Mouse (Mus musculus) right cerebral cortex, adult 18-20 months (tissue): Measurements from ENCODE around the gene Prkcg.
"Not testable (repeated sequence)": the region's sequence is repeated elsewhere in the genome, so short reads cannot be mapped to it uniquely, and the experiment has no call there.

Source experiments
- DNase-seq: peaks from one replicate; pipeline ENCODE4 v3.0.0; 2022; ENCODE audit warnings: mixed read lengths

Prkcg gene

DNA sequence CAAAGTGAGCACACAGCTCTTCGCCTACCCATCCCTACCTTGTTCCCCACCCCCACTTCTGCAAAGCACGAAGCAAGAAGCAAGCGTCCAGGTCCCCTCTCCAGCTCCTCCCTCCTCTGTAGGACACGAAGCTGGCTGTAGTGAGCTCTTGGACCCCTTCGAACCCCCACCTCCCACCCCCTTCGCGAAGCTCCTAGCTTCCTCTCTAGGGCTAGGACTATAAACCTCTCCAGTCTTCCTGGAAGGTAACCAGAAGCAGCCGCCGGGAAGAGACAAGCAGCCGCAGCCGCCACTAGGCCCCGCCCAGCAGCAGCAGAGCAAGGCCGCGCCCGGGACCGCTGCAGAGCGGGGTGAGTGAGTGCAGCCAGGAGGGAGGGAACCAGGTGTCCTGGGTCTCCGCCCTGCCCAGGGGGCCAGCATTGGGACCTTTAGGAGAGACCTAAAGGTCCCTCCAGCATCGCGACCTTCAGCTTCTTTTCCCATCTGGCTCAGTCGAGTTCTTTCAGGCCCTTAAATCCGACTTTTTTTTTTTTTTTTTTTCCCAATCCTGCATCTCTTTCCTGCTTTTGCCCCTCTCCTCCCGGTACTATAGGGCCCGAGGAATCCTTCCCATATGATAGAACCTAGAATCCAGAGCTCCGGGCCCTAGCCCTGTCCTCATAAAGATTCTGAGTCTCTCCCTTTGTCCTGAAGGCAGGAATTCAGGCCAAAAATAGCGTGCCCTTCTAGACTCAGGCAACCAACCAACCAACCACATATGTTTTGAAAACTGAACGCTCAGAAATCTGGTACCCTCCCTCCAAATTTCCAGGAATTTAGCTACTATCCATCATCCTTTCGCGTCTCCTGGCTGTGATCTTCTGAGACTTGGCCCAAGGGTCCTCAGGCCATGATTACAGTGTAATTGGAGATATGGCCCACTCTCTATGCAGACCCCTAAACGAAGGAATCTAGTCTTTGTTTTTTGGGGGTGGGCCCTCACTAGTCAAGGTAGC, at the start of gene Prkcg, which contains the start of gene Myadm:
Gene Prkcg, plus strand, starts transcription at position 204 of the 995 bp plus-strand sequence.
Gene Myadm, plus strand, starts transcription at position 105 of the 995 bp plus-strand sequence.
- peak; percentile 84 for DNase-seq

DNA sequence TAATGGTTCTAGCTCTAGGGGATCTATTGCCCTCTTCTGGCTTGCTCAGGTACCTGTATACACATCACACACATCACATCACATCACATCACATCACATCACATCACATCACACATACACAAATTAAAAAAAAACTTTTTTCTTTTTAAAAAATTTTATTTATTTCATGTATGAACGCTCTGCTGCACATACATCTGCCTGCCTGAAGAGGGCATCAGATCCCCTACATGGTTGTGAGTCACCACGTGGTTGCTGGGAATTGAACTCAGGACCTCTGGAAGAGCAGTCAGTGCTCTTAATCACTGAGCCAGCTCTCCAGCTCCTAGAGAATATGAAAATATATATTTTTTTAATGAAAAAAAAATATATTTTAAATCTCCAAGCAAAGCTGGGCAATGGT, 49.8 kb upstream of the Prkcg start:
- no peak for DNase-seq

GRCm38 (mm10) chr7:3260701-3261100, 28.3 kb upstream of the Prkcg start:
- no peak for DNase-seq

DNA sequence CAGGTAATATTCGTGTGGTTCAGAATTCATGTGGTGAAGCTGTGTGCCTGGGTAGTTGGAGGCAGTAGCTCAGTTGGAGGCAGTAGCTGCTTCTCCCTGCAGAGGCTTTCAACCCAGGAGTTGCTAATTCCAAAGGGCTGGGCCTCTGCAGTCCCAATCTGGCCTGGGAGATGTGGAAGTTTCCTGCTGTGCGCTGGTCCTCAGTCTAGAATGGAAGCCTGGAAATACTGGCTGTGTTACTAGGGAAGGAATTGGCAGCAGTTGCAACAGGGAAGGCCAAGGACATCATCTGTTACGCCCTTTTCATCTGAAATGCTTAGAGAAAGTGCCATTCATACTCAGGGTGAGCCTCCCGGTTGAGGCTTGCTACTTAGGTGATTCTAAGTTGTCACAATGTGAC, 27.5 kb upstream of the Prkcg start:
- no peak for DNase-seq

DNA sequence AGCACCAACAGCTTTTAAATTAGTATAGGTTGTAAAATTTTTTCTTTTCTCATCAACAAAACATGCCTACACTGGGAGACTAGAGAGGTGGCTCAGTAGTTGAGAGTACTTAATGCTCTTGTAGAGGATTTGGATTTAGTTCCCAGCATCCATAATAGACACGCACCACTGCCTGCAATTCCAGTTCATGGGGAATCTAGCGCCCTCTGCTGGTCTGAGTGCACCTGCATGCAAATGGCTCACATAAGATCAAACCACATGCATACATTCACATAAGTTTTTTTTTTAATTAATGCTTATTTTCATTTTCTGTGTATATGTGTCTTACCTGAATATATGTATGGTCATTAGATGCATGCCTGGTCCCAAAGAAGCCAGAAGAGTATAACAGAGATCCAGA, 26.2 kb upstream of the Prkcg start:
- DNase-seq: no peak

DNA sequence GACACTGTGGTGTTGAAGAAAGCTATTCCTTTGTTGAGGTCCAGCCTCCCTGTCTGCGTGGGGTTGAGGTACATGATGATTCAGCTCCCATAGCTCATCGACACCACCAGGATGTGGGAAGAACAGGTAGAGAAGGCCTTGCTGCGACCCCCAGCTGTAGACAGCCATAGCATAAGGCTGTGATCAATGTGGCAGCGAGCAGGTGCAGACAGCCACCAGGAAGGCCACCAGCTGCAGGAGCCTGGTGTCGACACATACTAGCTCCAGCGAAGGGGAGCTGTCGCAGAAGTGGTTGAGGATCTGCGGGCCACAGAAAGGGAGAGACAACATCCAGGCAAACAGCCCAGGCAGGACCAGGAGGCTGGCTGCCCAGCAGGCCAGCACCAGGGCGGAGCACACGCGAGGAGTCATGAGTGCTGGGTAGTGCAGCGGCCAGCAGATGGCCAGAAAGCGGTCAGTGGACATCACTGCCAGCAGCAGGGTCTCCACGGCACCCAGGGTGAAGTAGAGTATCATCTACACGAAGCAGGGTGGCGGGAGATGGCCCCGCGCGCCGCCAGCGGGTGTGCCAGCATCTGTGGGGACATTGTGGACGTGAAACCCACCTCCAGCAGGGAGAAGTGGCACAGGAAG, 24.5 kb upstream of the Prkcg start:
- no peak for DNase-seq

- DNase-seq: no peak
These were observed 23.7 kb upstream of the Prkcg start for GRCm38 (mm10) chr7:3265311-3265710.

GRCm38 (mm10) chr7:3267261-3267660, 21.7 kb upstream of the Prkcg start:
- DNase-seq: no peak

- DNase-seq: no peak
These were observed 21.1 kb upstream of the Prkcg start for GRCm38 (mm10) chr7:3267888-3268287.

GRCm38 (mm10) chr7:3268291-3268690, 20.7 kb upstream of the Prkcg start:
- DNase-seq: no peak

- DNase-seq: no peak
These were observed 16.8 kb upstream of the Prkcg start for GRCm38 (mm10) chr7:3272206-3272605.

DNA sequence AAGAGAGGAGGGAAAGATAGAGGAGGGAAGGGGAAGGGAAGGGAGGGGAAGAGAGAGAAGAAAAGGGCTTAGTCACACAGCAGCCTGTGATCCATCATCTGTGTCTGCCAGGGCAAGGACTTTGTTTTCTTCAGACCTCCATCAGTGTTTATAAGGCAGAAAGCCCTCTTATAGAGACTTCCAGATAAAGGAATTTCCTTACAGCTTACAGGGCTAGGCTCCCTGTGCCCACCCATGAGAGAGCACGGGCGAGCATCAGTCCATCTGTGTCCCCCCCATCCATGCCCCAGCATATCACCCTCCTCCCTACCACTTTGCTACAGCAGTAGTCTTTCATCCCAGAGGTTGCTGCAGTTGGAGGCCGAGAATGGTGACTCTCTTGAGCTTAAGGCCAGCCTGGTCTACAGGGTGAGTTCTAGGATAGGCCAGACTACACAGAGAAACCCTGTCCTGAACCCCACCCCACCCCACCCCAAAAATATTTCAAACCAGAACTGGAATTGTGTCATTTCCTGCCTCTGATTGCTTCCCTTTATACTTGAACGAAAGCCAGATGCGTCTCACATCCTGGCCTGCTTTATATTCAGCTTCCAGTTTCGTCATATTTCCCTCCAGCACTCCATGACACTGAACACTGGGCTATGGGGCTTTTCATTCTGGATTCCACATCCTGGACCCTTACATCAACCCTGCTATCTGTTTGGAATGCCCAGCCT, 13.4 kb upstream of the Prkcg start:
- no peak for DNase-seq

- not testable (repeated sequence) for DNase-seq
These were observed 12.2 kb upstream of the Prkcg start for GRCm38 (mm10) chr7:3276781-3277180.

DNA sequence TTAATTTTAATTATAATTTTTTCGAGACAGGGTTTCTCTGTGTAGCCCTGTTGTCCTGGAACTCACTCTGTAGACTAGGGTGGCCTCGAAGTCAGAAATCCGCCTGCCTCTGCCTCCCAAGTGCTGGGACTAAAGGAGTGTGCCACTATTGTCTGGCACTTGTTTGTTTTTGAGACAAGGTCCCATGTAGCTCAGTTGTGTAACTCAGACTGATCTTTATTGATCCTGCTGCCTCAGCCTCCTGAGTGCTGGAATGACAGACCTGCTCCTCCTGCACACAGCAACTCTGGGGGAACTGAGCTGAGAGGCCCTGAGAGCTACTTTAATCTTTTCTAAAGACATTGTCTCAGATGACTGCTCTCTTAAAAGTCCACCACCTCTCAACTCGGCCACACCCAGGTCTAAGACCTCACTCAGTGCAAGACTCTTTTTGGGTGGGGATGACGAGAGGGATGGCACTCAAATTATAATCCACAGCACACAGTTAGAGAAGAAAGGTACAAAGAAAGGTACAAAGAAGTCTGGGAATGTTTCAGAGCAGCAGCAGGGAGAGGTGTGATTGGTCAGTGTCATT, 8.8 kb upstream of the Prkcg start:
- DNase-seq: no peak

DNA sequence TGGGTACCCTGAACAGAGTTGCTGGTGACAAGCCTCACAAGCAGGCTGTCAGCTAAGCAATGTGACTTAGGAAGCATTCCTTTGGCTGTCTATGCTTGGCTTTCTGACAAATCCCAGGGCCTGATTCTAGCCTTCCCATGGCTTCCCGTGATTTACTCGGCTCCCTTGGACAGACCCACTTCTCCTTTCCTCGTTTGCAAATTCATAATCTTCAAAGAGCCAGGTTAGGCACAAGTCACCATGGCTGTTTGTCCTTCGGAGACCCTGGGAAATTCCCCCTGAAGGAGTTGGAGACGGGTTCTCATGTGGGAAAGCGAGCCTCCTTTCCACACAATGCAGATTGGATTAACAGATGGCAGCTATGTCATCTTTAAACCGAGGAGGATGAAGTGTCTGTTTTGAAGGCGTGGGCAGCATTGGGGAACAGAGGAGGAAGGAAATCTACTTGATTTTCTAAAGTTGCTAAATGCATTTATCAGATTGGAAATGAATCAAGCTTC, 8.3 kb upstream of the Prkcg start:
- peak; percentile 68 for DNase-seq

DNA sequence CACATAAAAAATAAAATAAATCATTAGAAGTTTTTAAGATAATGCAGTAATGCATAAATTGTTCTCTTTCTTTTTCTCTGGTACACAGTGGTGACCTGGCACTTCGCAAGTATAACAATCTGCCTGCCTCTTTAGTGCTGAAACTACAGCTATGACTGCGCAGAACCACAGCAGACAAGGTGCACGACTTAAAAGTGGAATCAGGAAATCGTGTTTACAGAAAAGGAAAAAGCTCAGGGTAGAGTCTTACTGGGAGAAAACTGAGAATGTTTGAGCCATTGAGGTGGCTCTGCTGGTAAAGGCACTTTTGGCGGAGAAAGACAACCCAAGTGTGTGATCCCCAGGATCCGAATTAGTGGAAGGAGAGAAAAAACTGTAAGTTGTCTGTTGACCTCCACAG, 7.2 kb upstream of the Prkcg start:
- DNase-seq: no peak

- no peak for DNase-seq
These were observed 5.7 kb upstream of the Prkcg start for GRCm38 (mm10) chr7:3283081-3283875.

GRCm38 (mm10) chr7:3284604-3285003, 4.4 kb upstream of the Prkcg start:
- no peak for DNase-seq

DNA sequence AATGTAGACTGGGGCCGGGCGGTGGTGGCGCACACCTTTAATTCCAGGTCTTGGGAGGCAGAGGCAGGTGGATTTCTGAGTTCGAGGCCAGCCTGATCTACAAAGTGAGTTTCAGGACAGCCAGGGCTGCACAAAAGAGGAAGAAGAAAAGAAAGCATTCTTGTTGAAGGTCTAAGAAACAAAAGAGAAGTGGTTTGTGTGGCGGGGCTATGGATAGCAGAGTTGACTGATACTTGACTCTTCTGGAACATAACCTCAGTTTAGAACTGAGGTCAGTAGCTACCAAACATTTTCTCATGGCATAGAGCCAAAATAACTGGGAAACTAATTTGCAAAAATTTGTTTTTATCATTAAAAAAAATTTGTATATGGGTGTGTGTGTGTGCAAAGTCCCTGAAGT, 2.9 kb upstream of the Prkcg start:
- DNase-seq: no peak

DNA sequence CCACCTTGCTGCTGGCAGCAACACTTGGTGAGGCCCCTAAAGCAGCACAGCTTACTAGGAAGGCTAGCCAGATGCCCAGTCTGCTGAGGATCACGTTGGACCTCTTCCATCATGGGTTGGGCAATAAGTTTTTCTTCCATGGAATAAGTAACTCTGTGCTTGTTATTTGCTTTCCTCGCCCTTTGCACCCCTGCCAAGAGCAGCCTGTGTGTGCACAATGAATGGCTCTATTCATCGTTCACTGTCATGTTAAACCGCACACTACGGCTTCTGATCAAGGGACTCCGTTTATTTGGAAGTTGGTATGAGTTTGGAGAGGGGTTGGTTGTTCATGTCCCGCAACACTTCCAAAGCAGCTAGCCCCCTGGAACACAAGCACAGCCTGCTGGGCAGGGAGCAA, 1.8 kb upstream of the Prkcg start:
- DNase-seq: no peak

DNA sequence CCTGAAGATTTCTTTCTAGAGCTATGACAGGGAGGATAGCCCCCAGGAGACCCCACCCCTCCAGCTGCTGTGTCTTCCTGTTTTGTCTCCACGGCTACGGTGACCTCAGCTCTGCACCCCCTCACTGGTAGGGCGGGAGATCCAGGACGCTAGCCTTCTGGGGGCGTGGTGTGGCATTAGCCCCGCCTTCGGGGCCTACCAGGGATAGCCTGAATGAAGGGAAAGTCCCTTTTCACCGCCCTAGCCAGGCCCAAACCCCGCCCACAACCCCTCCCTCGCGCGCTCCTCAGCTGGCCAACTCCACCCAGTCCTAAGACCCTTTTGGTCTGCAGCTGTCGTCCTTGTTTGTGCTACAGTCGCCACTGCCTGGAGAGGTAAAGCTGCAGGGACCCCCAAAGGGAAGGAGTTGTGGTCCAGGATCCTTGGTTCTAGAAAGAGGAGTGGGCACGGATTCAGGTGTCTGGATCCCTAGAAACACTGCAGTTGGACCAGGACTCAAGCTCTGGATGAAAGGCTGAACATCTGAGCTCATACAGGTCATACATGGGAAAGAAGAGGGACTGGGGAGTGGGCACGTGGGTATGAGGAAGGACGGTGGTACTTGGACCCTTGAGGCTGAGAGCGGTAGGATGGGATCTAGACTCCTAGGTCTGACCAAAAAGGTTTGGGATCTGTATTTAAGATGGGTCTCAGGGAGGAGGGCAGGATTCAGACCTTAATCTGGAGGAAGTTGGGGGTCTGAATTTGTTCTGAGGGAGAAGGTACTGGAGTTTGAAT, 1.5 kb downstream of the Prkcg start:
- peak; percentile 90 for DNase-seq
